Mouse (Mus musculus) stomach, embryonic 14.5 days (tissue): ENCODE results near the gene Kdm5b. TPM values are rescaled to one million over a fixed set of nuclear protein-coding genes. Genes with fewer than 3 reads are reported as not detected.

Experiments
- ATAC-seq: fragments of 200-750 bp; cut with Nextera tagmentation; 2 replicates; pipeline ENCODE4 v1.8.0; 2017; ENCODE audit warnings: low read depth, moderate TSS enrichment; ENCODE audit not compliant: insufficient number of reproducible peaks, insufficient read depth, low FRiP score
- H3K27ac ChIP-seq: fragments of 300-500 bp; sonication (generic); 2 replicates; pipeline ENCODE4 v1.5.1; 2014; ENCODE audit warnings: mild to moderate bottlenecking, low read length, moderate library complexity, mixed read lengths
- H3K27me3 ChIP-seq: fragments of 300-500 bp; sonication (generic); 2 replicates; pipeline ENCODE4 v1.6.1; 2014; ENCODE audit warnings: low read length, control low read depth, mixed read lengths; ENCODE audit not compliant: control insufficient read depth, insufficient read depth
- H3K36me3 ChIP-seq: fragments of 300-500 bp; sonication (generic); 2 replicates; pipeline ENCODE4 v1.6.1; 2014; ENCODE audit warnings: mild to moderate bottlenecking, control low read depth, low read length, moderate library complexity, mixed read lengths; ENCODE audit not compliant: control insufficient read depth, insufficient read depth
- H3K4me1 ChIP-seq: fragments of 300-500 bp; sonication (generic); 2 replicates; pipeline ENCODE4 v1.6.1; 2014; ENCODE audit warnings: low read length, control low read depth, mixed read lengths; ENCODE audit not compliant: control insufficient read depth, insufficient read depth
- H3K4me2 ChIP-seq: fragments of 300-500 bp; sonication (generic); replicated peaks from 2 replicates; pipeline ENCODE4 v1.6.1; 2014; ENCODE audit warnings: low read depth, low read length, control low read depth
- H3K4me3 ChIP-seq: fragments of 300-500 bp; sonication (generic); 2 replicates; pipeline ENCODE4 v1.5.1; 2014; ENCODE audit warnings: low read depth, low read length, control low read depth
- H3K9ac ChIP-seq: fragments of 300-500 bp; sonication (generic); replicated peaks from 2 replicates; pipeline ENCODE4 v1.6.1; 2014; ENCODE audit warnings: low read depth, mild to moderate bottlenecking, control low read depth, low read length, moderate library complexity, mixed read lengths
- H3K9me3 ChIP-seq: fragments of 300-500 bp; sonication (generic); 2 replicates; pipeline ENCODE4 v1.6.1; 2016; ENCODE audit warnings: low read depth, low read length, control low read depth; ENCODE audit not compliant: control insufficient read depth
- WGBS: fragments of 180-500 bp; shearing (Covaris S2); extraction: QIAGEN DNeasy Blood & Tissue Kit; methylation state at CpG from one replicate; pipeline ENCODE4 v1.1.7; 2014; 5-methylcytosine and 5-hydroxymethylcytosine counted together
- polyA plus RNA-seq: library from polyadenylated mRNA; unstranded; fragments of >200 nt; fragmentation: Nextera tagmentation; extraction: Ambion mirVana; gene quantifications from 2 replicates; pipeline ENCODE4 v1.2.1, GENCODE M21; 2014

The Kdm5b gene
- polyA plus RNA-seq, 1 experiment from 2014 or later = 80.6 TPM

DNA sequence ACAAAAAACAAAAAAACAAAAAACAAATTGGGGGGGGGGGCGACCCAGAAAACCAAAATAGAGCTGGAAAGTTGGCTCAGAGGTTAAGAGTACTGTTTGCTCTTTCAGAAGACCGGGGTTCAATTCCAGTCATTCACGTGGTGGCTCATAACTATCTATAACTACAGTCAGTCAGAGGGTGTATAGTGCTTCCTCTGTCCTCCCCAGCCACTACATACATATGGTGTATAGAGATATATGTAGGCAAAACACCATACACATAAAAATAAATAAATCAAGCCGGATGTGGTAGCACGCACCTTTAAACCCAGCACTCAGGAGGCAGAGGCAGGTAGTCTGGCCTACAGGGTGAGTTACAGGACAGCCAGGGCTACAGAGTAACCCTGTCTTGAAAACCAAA is 54.6 kb downstream of the Kdm5b start:
- no peak for ATAC-seq
- H3K9ac ChIP-seq = no peak overlapping the region
- H3K4me3 ChIP-seq = no peak overlapping the region
- H3K4me2 ChIP-seq = no peak overlapping the region
- H3K27me3 ChIP-seq = no peaks in the 10 kb centered on the region
- WGBS = 92% methylated on average over 5 of the region's 5 CpGs
- H3K9me3 ChIP-seq = no peaks in the 10 kb centered on the region
- H3K36me3 ChIP-seq = peaks cover 80% of the 10 kb centered on the region
- no peak overlapping the region for H3K27ac ChIP-seq
- H3K4me1 ChIP-seq = no peaks in the 10 kb centered on the region

GRCm38 (mm10) chr1:134614988-134615387 is 55.0 kb downstream of the Kdm5b start:
- peaks cover 84% of the 10 kb centered on the region for H3K36me3 ChIP-seq
- H3K9ac ChIP-seq = no peak overlapping the region
- no peak overlapping the region for H3K4me3 ChIP-seq
- no peak overlapping the region for H3K27ac ChIP-seq
- no peak for ATAC-seq
- no peaks in the 10 kb centered on the region for H3K27me3 ChIP-seq
- H3K4me1 ChIP-seq = no peaks in the 10 kb centered on the region
- 91% methylated on average over 2 of the region's 2 CpGs for WGBS
- no peaks in the 10 kb centered on the region for H3K9me3 ChIP-seq
- no peak overlapping the region for H3K4me2 ChIP-seq

GRCm38 (mm10) chr1:134617656-134618055 is 57.7 kb downstream of the Kdm5b start:
- Histone ChIP-seq H3K27me3 (no peaks in the 10 kb centered on the region), H3K36me3 (peaks cover 90% of the 10 kb centered on the region), H3K9me3 (no peaks in the 10 kb centered on the region), H3K9ac (no peak overlapping the region), H3K4me3 (no peak overlapping the region), H3K4me1 (no peaks in the 10 kb centered on the region), H3K4me2 (no peak overlapping the region), H3K27ac (no peak overlapping the region)
- no peak for ATAC-seq
- 86% methylated on average over 9 of the region's 9 CpGs for WGBS

- peaks cover 86% of the 10 kb centered on the region for H3K36me3 ChIP-seq
- WGBS = 88% methylated on average over 4 of the region's 4 CpGs
- no peak for ATAC-seq
Measured at GRCm38 (mm10) chr1:134625325-134625724, 65.4 kb downstream of the Kdm5b start.

DNA sequence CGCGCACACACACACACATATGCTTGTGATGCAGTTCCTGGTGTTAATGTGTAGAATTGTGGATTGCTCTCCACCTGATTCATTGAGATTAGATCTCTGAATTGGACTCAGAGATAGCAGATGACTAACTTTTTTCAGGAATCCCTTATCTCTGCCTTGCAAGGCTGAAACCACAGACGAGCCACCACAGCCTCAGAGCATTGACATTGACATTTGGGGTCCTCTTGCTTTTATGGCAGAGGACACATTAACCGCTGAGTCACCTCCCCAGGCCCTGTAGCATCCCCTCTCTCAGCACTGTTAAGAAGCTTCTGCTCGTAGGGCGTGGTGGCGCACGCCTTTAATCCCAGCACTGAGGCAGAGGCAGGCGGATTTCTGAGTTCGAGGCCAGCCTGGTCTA is 69.5 kb downstream of the Kdm5b start:
- Histone ChIP-seq H3K4me2 (no peak overlapping the region), H3K36me3 (peaks cover 87% of the 10 kb centered on the region), H3K9ac (no peak overlapping the region), H3K27ac (no peak overlapping the region), H3K4me1 (no peaks in the 10 kb centered on the region), H3K9me3 (no peaks in the 10 kb centered on the region), H3K4me3 (no peak overlapping the region), H3K27me3 (no peaks in the 10 kb centered on the region)
- ATAC-seq = no peak
- WGBS = 90% methylated on average over 10 of the region's 10 CpGs

More at GRCm38 (mm10) chr1:134625325-134625724, 65.4 kb downstream of the Kdm5b start:
- Histone ChIP-seq H3K4me3 (no peak overlapping the region), H3K27ac (no peak overlapping the region), H3K9me3 (no peaks in the 10 kb centered on the region), H3K4me1 (no peaks in the 10 kb centered on the region), H3K9ac (no peak overlapping the region), H3K27me3 (no peaks in the 10 kb centered on the region), H3K4me2 (no peak overlapping the region)

DNA sequence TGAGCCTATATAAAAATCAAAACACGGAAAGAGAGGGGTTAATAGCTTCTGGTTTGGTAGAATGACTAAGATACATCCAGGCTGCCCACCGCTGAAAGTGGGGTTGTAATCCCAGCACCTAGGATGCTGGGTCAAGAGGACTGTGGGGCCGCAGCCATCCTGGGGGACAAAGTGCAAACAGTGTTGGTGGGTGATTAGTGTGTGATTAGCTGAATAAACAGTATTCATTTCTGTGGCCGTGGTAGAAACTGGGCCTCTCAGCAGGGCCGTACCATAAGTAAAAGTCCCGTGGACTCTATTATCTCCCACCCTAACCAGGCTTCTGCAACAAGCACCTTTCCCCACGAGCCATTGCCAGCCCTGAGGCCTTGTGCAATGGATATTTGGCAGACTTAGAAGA is 74.3 kb downstream of the Kdm5b start:
- ATAC-seq = no peak
- H3K36me3 ChIP-seq = peaks cover 45% of the 10 kb centered on the region
- 68% methylated on average over 7 of the region's 7 CpGs for WGBS

DNA sequence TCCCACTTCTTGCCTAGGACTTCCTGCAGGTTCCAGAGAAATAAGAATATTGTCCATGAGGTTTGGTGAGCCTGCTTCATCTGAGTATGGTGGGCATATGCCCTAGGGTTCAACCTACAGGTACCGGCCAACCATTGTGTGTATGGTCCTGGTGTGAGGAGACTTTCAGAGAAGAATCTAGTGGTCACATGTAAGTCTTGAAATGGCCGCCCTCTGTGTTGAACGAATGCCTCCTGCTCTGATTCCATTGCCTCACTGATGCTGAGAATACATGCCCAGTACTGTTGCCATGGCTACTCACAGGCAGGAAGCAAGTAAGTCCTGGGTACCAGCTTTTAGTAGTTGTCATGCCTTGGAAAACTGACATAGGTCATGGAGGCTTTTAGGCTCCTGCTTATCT is 76.3 kb downstream of the Kdm5b start:
- no peak overlapping the region for H3K9ac ChIP-seq
- no peaks in the 10 kb centered on the region for H3K27me3 ChIP-seq
- ATAC-seq = no peak
- no peaks in the 10 kb centered on the region for H3K9me3 ChIP-seq
- H3K4me2 ChIP-seq = no peak overlapping the region
- H3K4me1 ChIP-seq = 0 out of 2 replicates have a peak, but pooled peaks cover 4% of the 10 kb centered on the region
- no peak overlapping the region for H3K27ac ChIP-seq
- H3K4me3 ChIP-seq = no peak overlapping the region
- WGBS = 79% methylated on average over 3 of the region's 3 CpGs
- H3K36me3 ChIP-seq = peaks cover 25% of the 10 kb centered on the region

More for the DNA sequence above, 74.3 kb downstream of the Kdm5b start:
- Histone ChIP-seq H3K27me3 (no peaks in the 10 kb centered on the region), H3K9ac (no peak overlapping the region), H3K4me3 (no peak overlapping the region), H3K9me3 (no peaks in the 10 kb centered on the region), H3K4me2 (no peak overlapping the region), H3K27ac (no peak overlapping the region), H3K4me1 (0 out of 2 replicates have a peak, but pooled peaks cover 4% of the 10 kb centered on the region)

DNA sequence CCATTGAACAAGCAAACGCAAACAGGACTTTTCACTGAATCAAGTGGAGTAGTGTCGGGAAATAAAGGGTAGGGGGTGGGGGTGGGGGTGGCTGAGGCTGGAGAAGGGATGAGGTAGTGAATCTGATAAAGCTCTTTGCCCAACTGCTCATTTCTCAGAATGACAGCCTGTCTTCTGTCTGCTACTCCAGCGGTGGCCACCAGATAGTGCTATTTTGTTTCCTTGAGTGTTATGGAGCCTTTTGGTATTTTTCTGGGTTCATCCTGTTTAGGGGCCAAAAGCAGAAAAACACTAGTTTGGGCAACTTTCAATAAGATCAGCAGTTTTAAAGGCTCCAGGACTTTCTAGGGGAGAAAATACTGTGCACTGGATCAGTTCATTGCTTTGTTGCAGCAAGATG is 76.7 kb downstream of the Kdm5b start:
- peaks cover 21% of the 10 kb centered on the region for H3K36me3 ChIP-seq
- H3K27ac ChIP-seq = no peak overlapping the region
- 5% methylated on average over 3 of the region's 3 CpGs for WGBS
- no peak overlapping the region for H3K4me2 ChIP-seq
- 0 out of 2 replicates have a peak, but pooled peaks cover 4% of the 10 kb centered on the region for H3K4me1 ChIP-seq
- no peaks in the 10 kb centered on the region for H3K27me3 ChIP-seq
- no peak overlapping the region for H3K4me3 ChIP-seq
- no peak overlapping the region for H3K9ac ChIP-seq
- no peak for ATAC-seq
- no peaks in the 10 kb centered on the region for H3K9me3 ChIP-seq

GRCm38 (mm10) chr1:134638041-134638440 is 78.1 kb downstream of the Kdm5b start:
- WGBS = 35% methylated on average over 3 of the region's 3 CpGs
- Histone ChIP-seq H3K4me1 (0 out of 2 replicates have a peak, but pooled peaks cover 4% of the 10 kb centered on the region), H3K4me2 (no peak overlapping the region), H3K4me3 (no peak overlapping the region), H3K27ac (no peak overlapping the region), H3K36me3 (peaks cover 8% of the 10 kb centered on the region; the same call in 1 of the 2 replicates), H3K27me3 (no peaks in the 10 kb centered on the region), H3K9ac (no peak overlapping the region), H3K9me3 (no peaks in the 10 kb centered on the region)
- ATAC-seq = no peak
